9 mouse cellular contexts compared by ENCODE assay signal in the genomic region with DNA sequence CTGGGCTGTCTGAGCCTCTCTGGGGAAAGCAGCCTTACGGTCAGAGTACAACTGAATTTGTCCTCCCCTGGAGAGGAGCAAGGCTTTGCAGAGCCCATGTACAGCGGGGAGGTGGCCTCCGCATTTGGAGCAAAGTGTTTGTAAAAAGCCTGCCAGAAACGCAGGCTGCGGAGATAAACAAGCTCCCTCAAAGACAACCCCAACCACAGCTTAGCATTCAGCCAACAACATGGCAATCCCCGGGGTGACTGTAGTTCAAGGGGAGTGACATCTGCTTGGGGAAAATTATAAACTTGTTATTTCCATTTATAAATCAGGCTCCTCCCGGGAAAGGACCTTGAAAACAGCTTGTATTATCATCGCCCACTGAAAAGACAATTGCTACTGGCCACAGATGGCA. TPM values are rescaled to one million over a fixed set of nuclear protein-coding genes. Genes with fewer than 3 reads are reported as not detected.
DNase-seq lines count a peak whose midpoint lies in the region; ATAC-seq and TF ChIP-seq lines count a peak whose summit lies in the region.
"Had no signal": no experiment of that assay in that cellular context is flagged by ENCODE, and none has a peak within 500 bp of the region (broad histone marks: within the 10 kb centered on the region; RNA-seq: fewer than 3 reads in every experiment).

No protein-coding gene starts in this region.

- TF ChIP-seq EP300 in heart, postnatal 0 days (IDR thresholded peaks at IDR 0.05; ENCODE audit: low read depth), result no peak

- H3K27me3 ChIP-seq in lung, embryonic 15.5 days, result peaks cover 39% of the 10 kb centered on the region
- H3K27me3 ChIP-seq in heart, postnatal 0 days (ENCODE audit: control insufficient read depth, insufficient read depth, low read length), result peaks cover 8% of the 10 kb centered on the region; the same call in 1 of the 2 replicates
- H3K27me3 ChIP-seq in neural tube, embryonic 11.5 days (ENCODE audit: control insufficient read depth, insufficient read depth, low read length), result peaks cover 10% of the 10 kb centered on the region

- no peak overlapping the region for H3K9ac ChIP-seq in lung, embryonic 15.5 days
- H3K9ac ChIP-seq in heart, postnatal 0 days (replicated peaks; ENCODE audit: low read depth, low read length), result no peak overlapping the region
- H3K9ac ChIP-seq in neural tube, embryonic 11.5 days (ENCODE audit: low read length), result no peak overlapping the region

- H3K4me1 ChIP-seq in lung, embryonic 15.5 days, result peaks cover 37% of the 10 kb centered on the region
- H3K4me1 ChIP-seq in heart, postnatal 0 days (ENCODE audit: control insufficient read depth, insufficient read depth), result peaks cover 29% of the 10 kb centered on the region
- peaks cover 20% of the 10 kb centered on the region for H3K4me1 ChIP-seq in neural tube, embryonic 11.5 days (ENCODE audit: control insufficient read depth, insufficient read depth, low read length)

- peak overlapping the region; percentile 9; the same call in 1 of the 2 replicates for H3K4me2 ChIP-seq in lung, embryonic 15.5 days
- H3K4me2 ChIP-seq in heart, postnatal 0 days (ENCODE audit: low read depth, low read length), result peak overlapping the region; percentile 1; the same call in 1 of the 2 replicates
- H3K4me2 ChIP-seq in neural tube, embryonic 11.5 days (ENCODE audit: low read depth), result no peak overlapping the region

- no peak overlapping the region for H3K4me3 ChIP-seq in lung, embryonic 15.5 days
- H3K4me3 ChIP-seq in heart, postnatal 0 days (ENCODE audit: low read depth, low read length), result no peak overlapping the region
- no peak overlapping the region for H3K4me3 ChIP-seq in neural tube, embryonic 11.5 days (ENCODE audit: low read depth, low read length)
- H3K4me3 ChIP-seq: myocyte had no signal

- 18% methylated on average over 8 of the region's 8 CpGs for WGBS in lung, embryonic 15.5 days
- WGBS in heart, postnatal 0 days, result 20% methylated on average over 8 of the region's 8 CpGs
- 28% methylated on average over 8 of the region's 8 CpGs for WGBS in neural tube, embryonic 11.5 days

- ATAC-seq in lung, embryonic 15.5 days (ENCODE audit: borderline replicate concordance, extremely low read depth, low FRiP score, low TSS enrichment), result peak; percentile 81; the same call in 1 of the 2 replicates
- ATAC-seq in heart, postnatal 0 days (ENCODE audit: insufficient read depth, low read depth), result no peak
- ATAC-seq in neural tube, embryonic 11.5 days (ENCODE audit: insufficient read depth, low FRiP score, low TSS enrichment), result no peak

- no peak for TF ChIP-seq CTCF in heart, postnatal 0 days (IDR thresholded peaks at IDR 0.05; ENCODE audit: low read depth)

- H3K27ac ChIP-seq in lung, embryonic 15.5 days, result 0 out of 2 replicates have a peak overlapping the region, but pooled peaks have one; percentile 41
- peak overlapping the region; percentile 68 for H3K27ac ChIP-seq in heart, postnatal 0 days (ENCODE audit: low read depth)
- H3K27ac ChIP-seq in neural tube, embryonic 11.5 days (ENCODE audit: low read depth, low read length), result peak overlapping the region; percentile 46; the same call in 1 of the 2 replicates

- H3K36me3 ChIP-seq in lung, embryonic 15.5 days, result no peaks in the 10 kb centered on the region
- H3K36me3 ChIP-seq in heart, postnatal 0 days (replicated peaks; ENCODE audit: control insufficient read depth, insufficient read depth, low read length), result no peaks in the 10 kb centered on the region
- H3K36me3 ChIP-seq in neural tube, embryonic 11.5 days (ENCODE audit: control insufficient read depth, insufficient read depth, low read length), result no peaks in the 10 kb centered on the region

- H3K9me3 ChIP-seq in lung, embryonic 15.5 days, result no peaks in the 10 kb centered on the region
- H3K9me3 ChIP-seq in heart, postnatal 0 days (replicated peaks; ENCODE audit: control insufficient read depth, low read length), result no peaks in the 10 kb centered on the region
- no peaks in the 10 kb centered on the region for H3K9me3 ChIP-seq in neural tube, embryonic 11.5 days (ENCODE audit: control insufficient read depth, low read length)

- no peak for DNase-seq in lung, postnatal 36 days
- peak; percentile 35 for DNase-seq in brain, adult 2 months (ENCODE audit: low read depth, low spot score)
- no peak for DNase-seq in heart, postnatal 0 days (ENCODE audit: low spot score)
- DNase-seq in neural tube, embryonic 11.5 days (ENCODE audit: low spot score), result no peak
- DNase-seq in cerebellum, adult 8-10 months, result no peak
- DNase-seq in adrenal gland, postnatal 36 days, result no peak

RNA-seq across cellular contexts. Expression of a gene that starts 49.1 kb away (rescaled TPM):
- polyA plus RNA-seq in lung, embryonic 15.5 days (2015; fragmentation: Nextera tagmentation; extraction: Ambion mirVana), result 1.3 and 2.6 TPM in 2 replicates
- total RNA-seq in heart, postnatal 0 days (2014; rRNA removed; ENCODE audit: low replicate concordance), result 3.9 TPM in 1 of 2 replicates, not detected in the other
- 0.26 and 0.41 TPM in 2 replicates for polyA plus RNA-seq in heart, postnatal 0 days (2015; fragmentation: Nextera tagmentation; extraction: Ambion mirVana)
- polyA plus RNA-seq in neural tube, embryonic 11.5 days (2014; fragmentation: Nextera tagmentation; extraction: Ambion mirVana), result 0.86 and 2.0 TPM in 2 replicates
- under 1 TPM; 0.30 to 0.46 TPM for total RNA-seq in adrenal gland, postnatal 36 days (2021)
- total RNA-seq: left cerebral cortex, adult 8-10 months had no signal
- polyA plus RNA-seq: myocyte had no signal
